Mouse (Mus musculus): Measurements from ENCODE around the gene Mterf1b. TPM values are rescaled to one million over a fixed set of nuclear protein-coding genes. Genes with fewer than 3 reads are reported as not detected.

Gene Mterf1b
- 1 to 10 TPM; 6.3 to 9.5 TPM for total RNA-seq (2023)

DNA sequence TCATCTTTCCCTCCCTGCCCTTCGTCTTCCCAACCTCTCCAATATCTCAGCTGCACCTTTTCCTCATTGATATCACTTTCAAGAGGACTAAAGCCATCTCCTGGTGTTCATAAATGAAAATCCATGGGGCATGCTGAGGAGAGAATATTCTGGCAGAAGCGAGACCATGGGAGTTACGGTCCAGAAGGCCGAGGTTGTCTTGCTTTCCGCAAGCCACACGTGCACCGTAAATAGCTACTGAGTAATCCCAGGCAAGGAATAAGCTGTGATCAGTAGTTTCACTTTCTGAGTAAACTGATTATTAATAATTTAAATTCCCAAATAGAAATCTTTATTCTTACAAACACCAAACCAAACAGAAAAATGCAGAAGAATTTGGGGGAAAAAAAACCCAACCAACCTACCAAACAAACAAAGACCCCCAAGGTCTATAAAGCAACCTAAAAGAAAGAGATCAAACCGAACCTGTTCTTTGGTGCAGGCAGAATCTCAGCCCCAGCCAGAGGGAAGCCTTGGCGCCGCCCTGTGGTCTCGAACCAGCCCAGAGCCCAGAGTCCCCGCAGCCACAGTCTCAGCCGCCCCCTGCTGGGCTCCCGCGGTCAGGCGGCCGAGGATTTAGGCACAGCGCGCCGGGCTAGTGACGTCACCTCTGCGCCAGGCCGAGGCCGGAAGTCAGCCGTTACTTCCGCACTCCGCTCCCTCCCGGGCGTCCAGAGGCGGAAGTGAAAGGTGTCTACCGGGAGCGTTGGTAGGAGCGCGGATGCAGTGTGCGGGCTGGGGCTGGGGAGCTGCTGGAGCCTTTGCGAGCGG, at the start of gene Mterf1b:
Mterf1b (plus strand) TSS at position 697 of the 810 bp plus-strand sequence.

Other genes with a start within 250 kb of the Mterf1b start
- 10 to 100 TPM; 28.7 to 29.0 TPM for gene Cyp51, start 87.6 kb upstream of the Mterf1b start, total RNA-seq (2023)

Measured in T-cell, adult 66 days (primary cell).